Mouse (Mus musculus) lung, postnatal 4 days (tissue): ENCODE measurements at regions not wholly inside any gene's neighbourhood (a gene's known extent, or its start where the extent isn't known, plus 50 kb on each side); places are given as distances from the start of the nearest gene placed in this dataset.

Experiments
- DNase-seq, 2 experiments: peaks; one replicate each; pipeline ENCODE4 v3.0.0; 2021

- no peak for DNase-seq
Measured at GRCm38 (mm10) chr3:151192092-151192491, 245.6 kb upstream of the Adgrl4 start.

DNA sequence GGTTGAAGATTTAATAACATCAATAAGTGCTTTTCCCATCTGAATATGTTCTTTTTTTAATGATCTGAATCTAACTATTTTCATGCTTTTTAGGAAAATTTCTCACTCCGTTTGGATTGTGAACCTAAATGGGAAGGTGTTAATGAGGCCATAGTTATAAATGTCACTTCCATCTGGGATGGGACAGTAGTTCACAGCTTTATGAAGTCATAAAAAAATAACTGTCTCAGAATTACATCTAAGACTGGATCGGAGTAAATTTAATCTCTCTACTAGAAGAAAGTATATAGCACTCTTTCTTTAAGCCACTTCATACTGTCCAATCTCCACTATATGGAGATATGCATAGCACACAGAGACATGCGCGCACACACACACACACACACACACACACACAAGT, 226.7 kb upstream of the Adgrl4 start:
- no peak for DNase-seq

DNA sequence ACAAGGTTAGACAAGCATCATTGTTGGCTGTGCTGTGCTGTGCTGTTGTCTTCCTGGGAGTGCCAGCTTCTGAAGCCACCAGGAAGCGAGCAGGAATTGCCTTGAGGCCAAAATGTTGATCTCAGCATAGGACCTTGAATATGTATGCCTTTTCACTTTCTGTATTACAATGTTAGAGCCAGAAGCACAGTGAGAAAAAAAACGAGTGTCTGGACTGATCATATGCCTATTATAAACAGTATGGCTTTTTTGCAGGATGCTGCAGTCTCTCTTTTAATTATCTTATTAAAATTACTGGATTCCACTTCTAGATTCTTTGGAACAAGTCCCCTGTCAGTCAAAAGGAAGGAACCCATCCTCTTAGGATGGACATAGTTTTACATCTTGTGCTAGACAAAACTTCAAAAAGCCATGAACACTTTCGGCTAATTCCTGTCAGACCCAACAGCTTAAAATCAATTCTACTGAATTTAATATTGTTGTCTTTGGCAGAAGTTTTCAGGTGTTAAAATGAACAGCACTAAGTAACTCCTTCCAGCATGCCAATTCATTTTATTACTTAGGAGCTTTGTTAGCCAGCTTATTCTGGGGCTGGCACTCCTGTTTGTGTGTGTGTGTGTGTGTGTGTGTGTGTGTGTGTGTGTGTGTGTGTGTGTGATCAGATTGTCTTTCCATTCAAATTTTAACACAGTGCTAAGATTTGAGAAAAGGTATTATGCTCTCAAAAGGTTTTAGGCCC, 220.8 kb upstream of the Adgrl4 start:
- DNase-seq: no peak

DNA sequence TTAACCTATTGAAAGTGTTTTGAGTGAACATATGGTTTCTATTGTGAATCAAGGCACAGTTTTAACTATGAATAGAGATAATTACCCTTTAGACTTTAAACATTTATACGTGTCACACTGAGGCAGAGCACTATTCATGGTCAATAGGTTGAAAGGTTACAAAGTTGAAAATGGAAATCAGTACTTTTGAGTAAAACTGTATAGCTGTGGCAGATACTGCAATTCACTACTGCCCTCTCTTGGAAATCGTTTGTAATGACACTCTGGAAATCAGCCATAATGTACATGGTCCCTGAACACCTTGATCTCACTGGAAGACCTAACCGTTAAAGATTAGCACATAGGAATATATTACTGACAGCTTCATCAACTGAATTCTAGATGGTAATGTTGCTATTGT, 215.3 kb upstream of the Adgrl4 start:
- no peak for DNase-seq

GRCm38 (mm10) chr3:151252458-151252857, 185.2 kb upstream of the Adgrl4 start:
- DNase-seq: no peak

DNA sequence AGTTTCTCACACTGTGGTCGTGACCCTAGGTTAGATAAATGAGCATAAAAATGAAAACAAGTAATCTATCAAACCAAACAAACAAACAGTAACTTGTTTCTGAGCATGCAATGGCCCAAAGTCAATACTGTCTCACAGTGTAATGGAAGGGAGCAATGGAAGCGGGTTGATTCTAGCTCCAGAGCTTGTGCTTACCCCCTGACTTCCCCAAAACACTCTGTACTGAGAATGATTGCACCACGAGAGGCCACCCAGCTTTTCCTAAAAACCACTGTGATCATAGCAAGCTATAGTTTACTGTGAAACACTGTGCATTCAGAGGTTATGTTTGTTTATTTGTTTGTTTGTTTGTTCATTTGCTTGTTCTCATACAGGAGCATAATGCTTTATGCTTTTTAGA, 174.9 kb upstream of the Adgrl4 start:
- no peak for DNase-seq

- DNase-seq: no peak
Measured at GRCm38 (mm10) chr3:151265658-151266057, 172.0 kb upstream of the Adgrl4 start.

DNA sequence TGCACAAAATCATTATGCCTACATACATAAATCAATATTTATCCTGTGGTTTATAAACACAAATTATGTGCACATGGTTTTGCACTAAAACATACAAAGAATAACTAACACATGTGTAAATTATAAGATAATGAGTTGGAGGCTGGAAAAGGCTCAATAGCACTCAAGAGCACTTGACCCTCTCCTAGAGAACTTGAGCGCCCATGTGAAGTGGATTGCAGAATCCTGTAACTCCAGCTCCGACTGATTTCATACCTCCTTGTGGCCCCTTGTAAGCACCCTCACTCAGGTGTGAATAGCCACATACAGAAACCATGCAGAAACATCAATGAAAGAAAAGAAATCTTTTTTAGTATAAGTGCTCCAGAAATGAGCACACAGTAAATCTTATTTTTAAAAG, 168.2 kb upstream of the Adgrl4 start:
- DNase-seq: peak; percentile 8 to 21

GRCm38 (mm10) chr3:151283829-151284228, 153.9 kb upstream of the Adgrl4 start:
- no peak for DNase-seq

DNA sequence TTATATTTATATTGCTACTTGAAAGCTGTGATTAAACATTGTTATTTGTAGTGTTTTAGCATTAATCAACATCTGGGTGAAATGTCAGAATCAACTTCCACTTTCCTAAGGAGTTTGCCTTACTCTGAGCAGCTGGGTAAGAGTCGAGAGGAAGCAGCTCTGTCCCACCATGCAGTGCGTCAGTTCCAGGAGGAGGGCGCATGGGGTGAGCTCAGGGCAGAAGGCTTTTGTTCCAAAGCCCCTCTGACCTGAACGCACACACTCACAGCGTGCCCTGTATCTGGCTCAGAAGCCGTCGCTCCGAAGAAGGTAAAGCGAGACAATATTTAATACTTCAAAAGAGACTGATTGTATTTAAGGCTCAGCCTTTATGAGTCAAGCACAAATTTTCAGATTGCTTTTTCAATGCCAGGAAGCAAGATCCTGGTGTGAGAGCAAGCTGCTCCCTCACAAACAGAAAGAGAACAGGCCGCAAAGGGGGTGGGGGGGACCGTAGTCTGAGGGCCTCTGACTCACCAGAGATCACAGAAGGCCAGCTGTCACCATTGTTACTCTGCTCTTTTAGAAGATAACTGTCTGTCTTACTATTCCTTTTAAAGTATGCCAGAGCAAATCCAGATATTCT, 143.6 kb upstream of the Adgrl4 start:
- DNase-seq: peak; percentile 23 to 28

DNA sequence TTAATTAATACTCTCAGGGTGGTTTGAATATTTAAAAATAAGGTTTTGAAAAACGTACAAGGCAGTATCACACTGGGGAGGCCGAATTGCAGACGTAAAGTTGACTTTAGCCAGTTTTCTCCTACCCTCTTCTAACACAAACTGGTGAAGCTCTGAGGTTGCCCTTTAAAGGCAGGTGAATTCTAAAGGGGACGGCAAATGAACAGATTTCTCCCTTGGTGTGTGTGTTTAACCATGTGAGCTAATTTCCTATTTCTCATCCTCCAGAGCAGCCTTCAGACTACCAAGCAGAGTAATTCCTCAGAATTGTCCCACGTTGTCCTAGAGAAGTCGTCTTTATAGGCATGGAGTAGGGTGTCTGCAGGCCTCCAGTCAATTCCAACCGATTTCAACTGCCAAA, 143.1 kb upstream of the Adgrl4 start:
- DNase-seq: no peak

- DNase-seq: no peak
Measured at GRCm38 (mm10) chr3:151295027-151295426, 142.7 kb upstream of the Adgrl4 start.

GRCm38 (mm10) chr3:151298325-151298724, 139.4 kb upstream of the Adgrl4 start:
- DNase-seq: peak; percentile 4 to 18

GRCm38 (mm10) chr3:151305402-151305801, 132.3 kb upstream of the Adgrl4 start:
- DNase-seq: no peak

DNA sequence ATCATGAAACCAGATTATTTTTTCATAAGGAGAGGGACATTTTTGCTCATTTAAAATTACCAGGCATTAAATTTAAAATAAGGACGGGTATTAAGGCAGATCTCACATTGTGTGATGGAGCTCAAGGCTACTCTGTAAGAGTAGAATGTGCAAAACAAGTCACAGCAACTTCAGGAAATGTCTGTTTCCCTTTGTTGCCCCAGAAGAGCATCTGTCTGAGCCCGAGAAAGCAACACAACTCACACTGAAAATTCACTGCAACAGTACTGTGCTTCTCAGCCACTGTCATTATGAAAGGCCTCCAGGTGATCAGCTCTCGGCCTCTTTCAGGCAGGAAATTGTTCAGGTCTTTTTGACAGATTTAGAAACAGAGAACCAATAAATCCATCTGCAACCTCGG, 129.7 kb upstream of the Adgrl4 start:
- no peak for DNase-seq

- peak; percentile 9 to 33 for DNase-seq
Measured at GRCm38 (mm10) chr3:151323835-151324234, 113.9 kb upstream of the Adgrl4 start.

DNA sequence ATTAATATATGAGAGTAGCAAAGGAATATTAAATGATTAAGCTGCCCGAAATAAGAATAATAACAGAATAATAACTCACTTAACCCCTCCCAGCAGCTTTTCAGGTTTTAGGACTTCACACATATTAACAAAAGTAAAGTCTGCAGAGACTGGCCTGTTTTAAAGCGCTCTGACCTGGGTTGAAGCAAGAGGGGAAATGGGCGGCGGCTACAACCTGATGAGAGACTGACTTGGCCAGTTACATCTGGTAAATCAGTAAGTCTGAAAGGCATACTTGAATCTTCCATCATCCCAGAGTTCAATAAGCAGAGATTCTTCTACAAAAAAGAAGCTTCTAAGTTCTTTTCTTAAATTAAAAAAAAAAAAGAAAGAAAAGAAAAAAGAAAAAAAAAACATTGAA, 107.9 kb upstream of the Adgrl4 start:
- DNase-seq: no peak

GRCm38 (mm10) chr3:151331906-151332305, 105.8 kb upstream of the Adgrl4 start:
- no peak for DNase-seq

DNA sequence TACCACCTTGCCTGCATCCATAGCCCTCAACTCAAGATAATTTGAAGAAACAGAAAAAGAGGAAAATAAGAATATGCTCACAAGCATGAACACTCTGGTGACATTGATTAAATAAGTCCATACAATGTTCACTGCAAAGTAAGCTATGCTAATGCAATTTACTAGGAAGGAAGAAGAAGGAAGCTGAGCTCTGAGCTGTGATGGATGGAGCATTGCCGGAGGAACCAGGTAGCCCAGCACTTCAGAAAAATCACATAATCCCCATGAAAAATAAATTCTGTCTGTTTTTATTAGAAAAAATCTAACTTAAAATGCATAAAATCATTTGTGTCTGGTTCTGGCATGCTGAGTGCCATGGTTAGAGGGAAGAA, 105.4 kb upstream of the Adgrl4 start:
- DNase-seq: no peak

DNA sequence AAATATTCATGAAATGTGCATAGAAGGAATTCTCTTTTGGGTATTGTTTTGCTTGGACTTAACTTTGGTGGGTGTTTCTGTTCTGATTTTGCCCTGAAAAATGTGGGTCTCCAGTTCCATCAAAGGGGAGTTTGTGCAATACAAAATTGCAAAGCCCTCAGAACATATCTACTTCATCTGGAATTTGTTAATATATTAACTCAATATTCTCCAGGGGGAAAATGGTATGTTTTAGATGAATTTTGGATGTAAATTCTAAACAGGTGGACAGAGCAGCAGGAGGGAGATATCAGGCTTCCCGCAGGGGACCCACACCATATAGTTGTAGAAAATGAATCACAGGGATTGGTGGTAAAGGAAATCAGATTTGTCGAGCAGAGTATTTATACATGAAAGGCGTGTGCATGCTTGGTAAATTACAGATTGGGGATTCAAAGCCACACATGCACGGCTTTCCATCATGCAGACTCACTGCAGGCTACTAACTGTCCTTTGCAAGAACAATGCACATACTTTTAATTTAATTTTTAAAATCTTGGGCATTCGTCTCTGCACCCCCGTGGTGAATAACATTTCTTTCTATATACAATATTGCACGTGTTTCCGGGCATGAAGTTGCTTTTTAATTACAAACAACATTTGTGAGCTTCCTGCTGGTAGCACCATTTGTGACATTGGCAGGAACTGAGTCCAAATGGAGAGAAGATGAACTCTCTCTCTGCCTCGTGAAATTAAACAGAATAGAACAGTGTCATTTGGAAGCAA, 104.8 kb upstream of the Adgrl4 start:
- DNase-seq: no peak

GRCm38 (mm10) chr3:151333867-151334341, 103.8 kb upstream of the Adgrl4 start:
- no peak for DNase-seq

DNA sequence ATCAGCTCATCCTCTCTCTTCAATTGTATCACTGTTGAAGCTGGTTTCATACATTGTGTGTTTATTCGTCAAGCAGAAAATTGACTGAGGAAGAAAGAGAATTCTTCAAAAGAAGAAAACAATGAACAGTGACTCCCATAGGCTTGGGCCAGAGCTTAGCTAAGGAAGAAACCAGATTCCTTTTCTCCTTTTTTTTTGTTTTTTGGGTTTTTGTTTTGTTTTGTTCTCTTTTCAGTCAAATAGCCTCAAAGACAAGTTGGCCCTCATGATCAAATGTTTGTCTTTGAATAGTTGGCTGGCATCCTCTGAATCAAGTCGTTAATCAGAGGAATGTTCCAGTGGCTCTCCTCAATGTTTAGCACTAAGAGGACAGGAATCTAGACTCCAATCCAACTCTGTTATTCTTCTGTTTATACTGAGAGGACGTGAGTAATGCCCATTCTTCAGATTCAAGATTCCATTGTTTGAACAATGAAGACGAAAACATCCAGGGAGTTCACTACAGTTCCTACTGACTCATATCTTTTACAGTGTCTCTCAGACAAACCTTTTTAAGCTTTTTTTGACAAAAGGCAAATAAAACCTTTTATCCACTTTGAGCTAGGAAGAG, 86.1 kb upstream of the Adgrl4 start:
- DNase-seq: no peak

- no peak for DNase-seq
Measured at GRCm38 (mm10) chr3:151366302-151366701, 71.4 kb upstream of the Adgrl4 start.
